Mouse (Mus musculus) heart, embryonic 10.5 days (tissue): ENCODE data around the gene Gm17622. TPM values are rescaled to one million over a fixed set of nuclear protein-coding genes. Genes with fewer than 3 reads are reported as not detected.

ENCODE experiments used
- polyA plus RNA-seq: library from polyadenylated mRNA; unstranded; fragments of >200 nt; fragmentation: Nextera tagmentation; extraction: Ambion mirVana; gene quantifications from 2 replicates; pipeline ENCODE4 v1.2.1, GENCODE M21; 2016

The Gm17622 gene
- polyA plus RNA-seq, 1 experiment from 2014 or later, result not detected

Other genes with a start within 250 kb of the Gm17622 start
- 13.3 TPM in 2 replicates for gene Poc5, start 102.4 kb upstream of the Gm17622 start, polyA plus RNA-seq
- gene Ankdd1b, start 19.5 kb upstream of the Gm17622 start, polyA plus RNA-seq, result 0.24 and 0.31 TPM in 2 replicates
- 8.3 and 8.6 TPM in 2 replicates for gene Polk, start 51.8 kb downstream of the Gm17622 start, polyA plus RNA-seq
- gene Col4a3bp, start 51.9 kb downstream of the Gm17622 start, polyA plus RNA-seq, result 8.0 and 8.1 TPM in 2 replicates
- 72.0 and 75.7 TPM in 2 replicates for gene Hmgcr, start 180.2 kb downstream of the Gm17622 start, polyA plus RNA-seq